Mouse (Mus musculus): ENCODE data around the gene Tprn.

Tprn gene

GRCm38 (mm10) chr2:25262291-25262767, at the start of gene Tprn:
Tprn (plus strand) TSS chr2:25262618.
- peak; percentile 96 to 98 for DNase-seq

- DNase-seq, result no peak
Measured at GRCm38 (mm10) chr2:25213266-25213865, 49.1 kb upstream of the Tprn start.

- no peak for DNase-seq
Measured at GRCm38 (mm10) chr2:25214444-25214843, 48.0 kb upstream of the Tprn start, which contains the start of gene Stpg3. Stpg3 (minus strand) TSS chr2:25214637.

- DNase-seq, result no peak
Measured at GRCm38 (mm10) chr2:25217666-25218065, 44.8 kb upstream of the Tprn start.

- DNase-seq, result no peak
Measured at GRCm38 (mm10) chr2:25218445-25218844, 44.0 kb upstream of the Tprn start, which contains the start of gene Fam166a. Fam166a (plus strand) TSS chr2:25218745.

GRCm38 (mm10) chr2:25221331-25221772, 41.1 kb upstream of the Tprn start:
- DNase-seq, result no peak

- peak; percentile 89 to 92 for DNase-seq
Measured at GRCm38 (mm10) chr2:25223681-25224491, 38.5 kb upstream of the Tprn start.

GRCm38 (mm10) chr2:25224492-25224765, 38.0 kb upstream of the Tprn start, which contains the start of gene Tubb4b:
Tubb4b (minus strand) TSS chr2:25224702.
- no peak for DNase-seq

- peak; percentile 100 for DNase-seq
Measured at GRCm38 (mm10) chr2:25224766-25225752, 37.4 kb upstream of the Tprn start.

GRCm38 (mm10) chr2:25225811-25226379, 36.5 kb upstream of the Tprn start:
- DNase-seq, result peak in 1 of 2 experiments; percentile 19

- no peak for DNase-seq
Measured at GRCm38 (mm10) chr2:25226864-25227263, 35.6 kb upstream of the Tprn start.

- DNase-seq, result no peak
Measured at GRCm38 (mm10) chr2:25227406-25227805, 35.0 kb upstream of the Tprn start.

- peak; percentile 90 to 94 for DNase-seq
Measured at GRCm38 (mm10) chr2:25228431-25228889, 34.0 kb upstream of the Tprn start.

GRCm38 (mm10) chr2:25228995-25229530, 33.4 kb upstream of the Tprn start:
- no peak for DNase-seq

GRCm38 (mm10) chr2:25229582-25229981, 32.8 kb upstream of the Tprn start:
- DNase-seq, result no peak

- DNase-seq, result no peak
Measured at GRCm38 (mm10) chr2:25230581-25230980, 31.8 kb upstream of the Tprn start.

- no peak for DNase-seq
Measured at GRCm38 (mm10) chr2:25231038-25231437, 31.4 kb upstream of the Tprn start.

- DNase-seq, result no peak
Measured at GRCm38 (mm10) chr2:25233421-25233820, 29.0 kb upstream of the Tprn start.

GRCm38 (mm10) chr2:25234050-25234449, 28.4 kb upstream of the Tprn start, which contains the start of gene Slc34a3:
Slc34a3 (minus strand) TSS chr2:25234364.
- DNase-seq, result no peak

GRCm38 (mm10) chr2:25234551-25235220, 27.7 kb upstream of the Tprn start:
- no peak for DNase-seq

GRCm38 (mm10) chr2:25236614-25237013, 25.8 kb upstream of the Tprn start, which contains the start of gene Rnf224:
Rnf224 (minus strand) TSS chr2:25236787.
- DNase-seq, result no peak
